Mouse (Mus musculus): Measurements from ENCODE around the gene Hist1h4d. TPM values are rescaled to one million over a fixed set of nuclear protein-coding genes. Genes with fewer than 3 reads are reported as not detected.
A peak's percentile ranks its signal among the peaks of the same experiment; 100 is the strongest.

The Hist1h4d gene
- total and polyA plus RNA-seq, 2 experiments from 2014 or later = 25.0 to 695 TPM

DNA sequence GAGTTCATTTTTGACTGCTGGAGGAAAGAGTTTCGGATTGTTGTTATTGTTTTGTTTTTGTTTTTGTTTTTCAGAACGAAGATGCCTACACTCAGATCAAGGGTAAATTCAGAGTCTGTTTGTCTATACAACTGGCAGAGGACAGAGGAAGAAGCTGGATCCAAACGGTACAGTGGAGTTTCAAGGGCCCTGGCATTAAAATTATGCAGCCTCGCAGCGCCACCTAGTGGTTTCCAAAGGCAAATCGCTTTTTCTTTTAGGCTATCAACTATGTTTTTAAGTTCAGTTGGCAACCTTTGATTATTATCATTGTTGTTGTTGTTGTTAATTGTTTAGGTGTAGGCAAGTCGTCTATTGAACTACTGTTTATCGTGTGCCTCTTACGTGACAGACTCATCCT, 16.6 kb downstream of the Hist1h4d start:
- no peak for ATAC-seq
- peak; percentile 78 for DNase-seq
- Histone ChIP-seq H3K36me3 (ENCODE audit: insufficient read depth) (no peaks in the 10 kb centered on the region), H3K4me1 (ENCODE audit: insufficient read depth) (no peaks in the 10 kb centered on the region), H3K27ac (ENCODE audit: low read depth, low read length) (no peak overlapping the region), H3K4me3 (ENCODE audit: low read depth, low read length) (no peak overlapping the region), H3K4me2 (ENCODE audit: low read depth) (no peak overlapping the region), H3K27me3 (ENCODE audit: insufficient read depth, low read length) (no peaks in the 10 kb centered on the region), H3K9me3 (ENCODE audit: low read length) (no peaks in the 10 kb centered on the region), H3K9ac (no peak overlapping the region)
- WGBS = 8% methylated on average over 9 of the region's 9 CpGs
- TF ChIP-seq CTCF (IDR thresholded peaks at IDR 0.05; ENCODE audit: low read depth) = peak; percentile 83

DNA sequence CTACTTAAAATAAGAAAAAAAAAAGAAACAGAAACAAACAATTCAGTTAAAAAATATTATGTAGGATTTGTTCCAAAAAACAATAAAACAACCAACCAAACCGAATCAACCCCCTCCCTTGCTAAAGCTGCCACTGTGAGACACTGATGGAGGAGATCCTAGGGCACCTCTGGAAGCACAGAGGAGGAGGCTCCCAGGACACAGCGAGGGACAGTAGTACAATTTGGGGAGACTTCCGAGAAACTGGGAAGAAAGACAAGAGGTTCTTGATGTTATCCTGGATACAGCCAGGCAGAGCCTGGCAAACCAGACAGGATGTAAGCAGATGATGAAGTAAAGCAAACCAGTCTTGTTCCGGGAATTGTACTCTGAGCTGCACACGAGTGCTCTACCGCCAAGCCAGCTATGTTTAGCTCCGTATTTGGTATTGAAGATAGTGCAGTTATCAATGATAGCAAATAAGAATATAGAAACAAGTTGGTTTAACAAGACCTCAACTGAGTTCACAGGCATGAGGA, 21.8 kb downstream of the Hist1h4d start:
- Histone ChIP-seq H3K9me3 (ENCODE audit: low read length) (no peaks in the 10 kb centered on the region), H3K27ac (ENCODE audit: low read depth, low read length) (no peak overlapping the region), H3K27me3 (ENCODE audit: insufficient read depth, low read length) (no peaks in the 10 kb centered on the region), H3K9ac (no peak overlapping the region), H3K4me2 (ENCODE audit: low read depth) (no peak overlapping the region), H3K4me3 (ENCODE audit: low read depth, low read length) (no peak overlapping the region), H3K36me3 (ENCODE audit: insufficient read depth) (no peaks in the 10 kb centered on the region), H3K4me1 (ENCODE audit: insufficient read depth) (no peaks in the 10 kb centered on the region)
- DNase-seq (no peak), ATAC-seq (no peak)
- no peak for TF ChIP-seq CTCF (IDR thresholded peaks at IDR 0.05; ENCODE audit: low read depth)
- 86% methylated on average over 7 of the region's 7 CpGs for WGBS

DNA sequence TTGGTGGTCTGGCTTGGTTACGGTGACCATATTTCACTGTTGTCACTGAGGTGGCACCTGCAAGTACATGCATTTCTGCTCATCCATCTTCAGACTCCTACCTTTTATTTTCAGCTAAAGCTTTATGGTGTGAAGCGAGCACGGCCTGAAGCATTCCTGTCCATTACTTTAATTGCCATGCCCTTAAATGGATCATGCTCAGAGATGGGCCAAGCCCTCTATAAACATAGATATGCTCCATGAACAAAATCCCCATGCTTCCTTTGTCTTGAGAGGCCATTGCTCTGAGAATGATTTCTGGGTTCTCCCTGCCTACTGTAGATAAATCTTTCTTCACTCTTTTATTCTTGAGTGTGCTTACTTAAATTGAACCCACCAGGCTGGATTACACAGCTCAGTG, 23.1 kb downstream of the Hist1h4d start:
- ATAC-seq (no peak), DNase-seq (no peak)
- Histone ChIP-seq H3K27me3 (ENCODE audit: insufficient read depth, low read length) (no peaks in the 10 kb centered on the region), H3K27ac (ENCODE audit: low read depth, low read length) (no peak overlapping the region), H3K4me3 (ENCODE audit: low read depth, low read length) (no peak overlapping the region), H3K4me2 (ENCODE audit: low read depth) (no peak overlapping the region), H3K4me1 (ENCODE audit: insufficient read depth) (no peaks in the 10 kb centered on the region), H3K9ac (no peak overlapping the region), H3K36me3 (ENCODE audit: insufficient read depth) (no peaks in the 10 kb centered on the region), H3K9me3 (ENCODE audit: low read length) (no peaks in the 10 kb centered on the region)
- TF ChIP-seq CTCF (IDR thresholded peaks at IDR 0.05; ENCODE audit: low read depth) = no peak
- 96% methylated on average over 3 of the region's 3 CpGs for WGBS

DNA sequence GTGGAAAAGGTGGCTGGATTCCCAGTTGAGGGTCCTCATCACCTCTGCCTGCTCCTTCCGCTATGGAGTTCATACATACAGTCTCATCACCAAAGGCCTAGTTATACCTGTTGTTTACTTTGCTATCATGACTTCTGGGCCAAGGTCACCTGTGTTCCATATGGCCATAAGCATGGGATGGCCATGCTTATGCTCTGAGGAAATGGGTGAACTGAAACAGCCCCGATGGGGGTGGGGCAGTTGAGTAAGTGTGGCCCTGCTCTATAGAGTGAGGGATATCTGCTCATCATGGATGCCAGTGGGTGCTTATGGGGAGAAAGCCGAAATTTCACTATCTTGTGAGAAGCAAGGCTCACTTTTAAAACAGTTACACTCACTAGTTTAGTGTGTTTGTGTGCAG, 23.7 kb downstream of the Hist1h4d start:
- WGBS = 87% methylated on average over 3 of the region's 3 CpGs
- H3K9ac ChIP-seq = no peak overlapping the region
- DNase-seq = no peak
- no peaks in the 10 kb centered on the region for H3K9me3 ChIP-seq (ENCODE audit: low read length)
- H3K27ac ChIP-seq (ENCODE audit: low read depth, low read length) = no peak overlapping the region
- H3K27me3 ChIP-seq (ENCODE audit: insufficient read depth, low read length) = no peaks in the 10 kb centered on the region
- no peaks in the 10 kb centered on the region for H3K4me1 ChIP-seq (ENCODE audit: insufficient read depth)
- no peak overlapping the region for H3K4me3 ChIP-seq (ENCODE audit: low read depth, low read length)
- no peak overlapping the region for H3K4me2 ChIP-seq (ENCODE audit: low read depth)
- ATAC-seq = no peak
- no peaks in the 10 kb centered on the region for H3K36me3 ChIP-seq (ENCODE audit: insufficient read depth)
- TF ChIP-seq CTCF (IDR thresholded peaks at IDR 0.05; ENCODE audit: low read depth) = no peak

DNA sequence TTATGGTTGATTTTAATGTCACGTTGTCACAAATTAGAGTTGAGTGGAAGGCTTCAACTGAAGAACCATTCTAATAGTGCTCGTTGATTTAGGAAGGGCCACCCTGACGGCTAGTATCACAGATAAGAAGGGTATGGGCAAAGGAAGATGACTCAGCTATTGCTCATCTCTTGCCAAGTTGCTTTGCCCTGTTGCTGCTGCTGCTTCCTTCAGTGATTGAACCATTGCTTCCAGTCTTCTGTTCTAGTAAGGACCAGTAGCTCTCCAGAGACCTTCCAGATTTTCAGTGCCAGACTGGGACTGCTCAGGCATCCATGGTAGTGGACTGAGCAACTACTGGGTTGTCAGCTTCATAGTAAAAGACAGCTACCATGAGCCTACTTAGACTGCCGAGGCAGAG, 27.8 kb downstream of the Hist1h4d start:
- no peaks in the 10 kb centered on the region for H3K9me3 ChIP-seq (ENCODE audit: low read length)
- 93% methylated on average over 4 of the region's 4 CpGs for WGBS

DNA sequence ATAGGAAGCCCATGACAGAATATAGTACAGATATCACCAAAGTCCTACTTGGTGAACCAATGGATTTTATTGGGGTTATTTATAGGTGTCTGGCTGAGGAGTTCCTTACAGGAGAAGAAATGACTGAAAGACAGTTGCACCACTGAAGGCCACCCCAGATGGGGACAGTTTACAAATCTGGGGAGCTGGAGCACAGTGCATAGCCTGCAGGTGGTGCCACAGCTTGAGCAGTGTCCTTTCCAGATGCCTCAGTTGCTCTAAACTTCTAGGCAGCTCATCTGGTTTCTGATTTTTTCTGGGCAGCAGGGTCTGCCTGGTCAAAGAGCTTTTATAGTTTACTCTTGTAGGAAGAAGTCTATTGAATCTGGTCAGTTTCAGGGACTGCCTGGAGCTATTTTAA, 28.4 kb downstream of the Hist1h4d start:
- no peak overlapping the region for H3K4me2 ChIP-seq (ENCODE audit: low read depth)
- no peaks in the 10 kb centered on the region for H3K27me3 ChIP-seq (ENCODE audit: insufficient read depth, low read length)
- ATAC-seq (no peak), DNase-seq (no peak)
- no peaks in the 10 kb centered on the region for H3K4me1 ChIP-seq (ENCODE audit: insufficient read depth)
- TF ChIP-seq CTCF (IDR thresholded peaks at IDR 0.05; ENCODE audit: low read depth) = no peak
- H3K9me3 ChIP-seq (ENCODE audit: low read length) = no peaks in the 10 kb centered on the region
- H3K36me3 ChIP-seq (ENCODE audit: insufficient read depth) = no peaks in the 10 kb centered on the region
- H3K27ac ChIP-seq (ENCODE audit: low read depth, low read length) = no peak overlapping the region
- no peak overlapping the region for H3K9ac ChIP-seq
- no peak overlapping the region for H3K4me3 ChIP-seq (ENCODE audit: low read depth, low read length)

More for the DNA sequence above, 27.8 kb downstream of the Hist1h4d start:
- no peak overlapping the region for H3K9ac ChIP-seq
- H3K27ac ChIP-seq (ENCODE audit: low read depth, low read length) = no peak overlapping the region
- no peaks in the 10 kb centered on the region for H3K4me1 ChIP-seq (ENCODE audit: insufficient read depth)
- DNase-seq = no peak
- H3K4me2 ChIP-seq (ENCODE audit: low read depth) = no peak overlapping the region
- no peak overlapping the region for H3K4me3 ChIP-seq (ENCODE audit: low read depth, low read length)
- ATAC-seq = no peak
- TF ChIP-seq CTCF (IDR thresholded peaks at IDR 0.05; ENCODE audit: low read depth) = no peak
- no peaks in the 10 kb centered on the region for H3K36me3 ChIP-seq (ENCODE audit: insufficient read depth)
- H3K27me3 ChIP-seq (ENCODE audit: insufficient read depth, low read length) = no peaks in the 10 kb centered on the region

DNA sequence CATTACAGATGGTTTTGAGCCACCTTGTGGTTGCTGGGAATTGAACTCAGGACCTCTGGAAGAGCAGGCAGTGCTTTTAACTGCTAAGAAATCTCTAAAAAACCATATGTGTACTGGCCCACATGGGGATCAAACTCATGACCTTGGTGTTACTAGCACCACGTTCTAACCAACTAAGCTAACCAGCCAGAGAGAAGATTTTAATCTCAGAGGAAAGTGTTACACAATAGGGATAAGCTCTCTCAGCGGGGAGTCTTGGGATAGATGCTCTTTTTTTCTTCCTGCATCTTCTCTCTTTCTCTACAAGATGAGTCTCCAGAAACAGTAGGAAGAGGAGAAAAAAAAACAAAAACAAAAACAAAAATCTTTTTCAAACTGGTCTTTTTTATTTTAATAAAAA, 29.0 kb downstream of the Hist1h4d start:
- H3K4me3 ChIP-seq (ENCODE audit: low read depth, low read length) = no peak overlapping the region
- no peaks in the 10 kb centered on the region for H3K9me3 ChIP-seq (ENCODE audit: low read length)
- H3K4me2 ChIP-seq (ENCODE audit: low read depth) = no peak overlapping the region
- no peak overlapping the region for H3K27ac ChIP-seq (ENCODE audit: low read depth, low read length)
- no peak for TF ChIP-seq CTCF (IDR thresholded peaks at IDR 0.05; ENCODE audit: low read depth)
- DNase-seq (no peak), ATAC-seq (no peak)
- no peaks in the 10 kb centered on the region for H3K36me3 ChIP-seq (ENCODE audit: insufficient read depth)
- H3K9ac ChIP-seq = no peak overlapping the region
- WGBS = 63% methylated on average over 2 of the region's 2 CpGs
- H3K4me1 ChIP-seq (ENCODE audit: insufficient read depth) = no peaks in the 10 kb centered on the region
- H3K27me3 ChIP-seq (ENCODE audit: insufficient read depth, low read length) = no peaks in the 10 kb centered on the region

DNA sequence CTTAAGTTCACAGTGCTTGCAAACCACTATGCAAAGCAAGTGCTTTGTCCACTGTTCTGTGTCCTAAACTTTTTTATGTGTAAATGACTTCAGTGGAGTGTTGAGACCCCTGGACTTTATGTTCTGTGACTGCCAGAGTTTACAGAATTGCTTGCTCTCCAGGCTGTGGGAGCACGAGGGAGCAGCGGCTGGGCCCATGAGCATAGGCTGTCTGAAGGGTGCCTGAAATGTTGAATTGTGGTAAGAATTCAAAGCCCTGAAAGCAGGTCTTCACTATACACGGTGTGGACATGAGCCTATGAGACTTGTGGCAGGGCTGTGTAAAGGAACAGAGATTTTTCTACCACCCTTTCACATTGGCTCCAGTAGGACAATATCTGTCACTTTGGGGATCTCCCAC, 30.2 kb downstream of the Hist1h4d start:
- no peak for ATAC-seq
- no peak for DNase-seq
- H3K9me3 ChIP-seq (ENCODE audit: low read length) = no peaks in the 10 kb centered on the region
- no peak overlapping the region for H3K4me2 ChIP-seq (ENCODE audit: low read depth)
- H3K4me1 ChIP-seq (ENCODE audit: insufficient read depth) = no peaks in the 10 kb centered on the region
- H3K27me3 ChIP-seq (ENCODE audit: insufficient read depth, low read length) = no peaks in the 10 kb centered on the region
- H3K36me3 ChIP-seq (ENCODE audit: insufficient read depth) = no peaks in the 10 kb centered on the region
- no peak overlapping the region for H3K9ac ChIP-seq
- no peak overlapping the region for H3K27ac ChIP-seq (ENCODE audit: low read depth, low read length)
- H3K4me3 ChIP-seq (ENCODE audit: low read depth, low read length) = no peak overlapping the region
- WGBS = 83% methylated on average over 3 of the region's 3 CpGs
- no peak for TF ChIP-seq CTCF (IDR thresholded peaks at IDR 0.05; ENCODE audit: low read depth)
